Mouse (Mus musculus) MEL (cell line): ENCODE data around the gene Nasp.
A peak's percentile ranks its signal among the peaks of the same experiment; 100 is the strongest.

Experiments
- CTCF ChIP-seq, 3 experiments: IDR thresholded peaks in 2 of 3; conservative IDR thresholded peaks in 1 of 3; 2 replicates each; pipeline ENCODE4 v1.5.1; 2011 to 2012; ENCODE audit warnings: low read length in 3 of 3, low read depth in 2 of 3, mild to moderate bottlenecking in 2 of 3, improper control_type of control experiment in 1 of 3, inconsistent platforms in 1 of 3, mixed read lengths in 1 of 3, moderate library complexity in 1 of 3; ENCODE audit not compliant: control insufficient read depth in 1 of 3, insufficient read depth in 1 of 3, poor library complexity in 1 of 3, severe bottlenecking in 1 of 3
- ETS1 ChIP-seq: IDR thresholded peaks from 2 replicates; pipeline ENCODE4 v1.6.1; 2012; ENCODE audit warnings: low read depth, mild to moderate bottlenecking, inconsistent platforms, low read length, improper control_type of control experiment, moderate library complexity
- MEF2A ChIP-seq: IDR thresholded peaks from 2 replicates; pipeline ENCODE4 v1.6.1; 2014; ENCODE audit warnings: low read depth, mild to moderate bottlenecking, inconsistent platforms, low read length, improper control_type of control experiment; ENCODE audit not compliant: poor library complexity, insufficient replicate concordance, severe bottlenecking; ENCODE audit errors: extremely low read depth
- MYC ChIP-seq: IDR thresholded peaks from 2 replicates; pipeline ENCODE4 v1.6.1; 2011; ENCODE audit warnings: low read depth, mild to moderate bottlenecking, low read length, improper control_type of control experiment, moderate library complexity
- NRF1 ChIP-seq: IDR thresholded peaks from 2 replicates; pipeline ENCODE4 v1.6.1; 2014; ENCODE audit warnings: low read depth, mild to moderate bottlenecking, inconsistent platforms, low read length, improper control_type of control experiment, moderate library complexity; ENCODE audit not compliant: poor library complexity, insufficient read depth, severe bottlenecking
- RCOR1 ChIP-seq: IDR thresholded peaks from 2 replicates; pipeline ENCODE4 v1.6.1; 2012; ENCODE audit warnings: low read depth, mild to moderate bottlenecking, inconsistent platforms, low read length, improper control_type of control experiment

DNA sequence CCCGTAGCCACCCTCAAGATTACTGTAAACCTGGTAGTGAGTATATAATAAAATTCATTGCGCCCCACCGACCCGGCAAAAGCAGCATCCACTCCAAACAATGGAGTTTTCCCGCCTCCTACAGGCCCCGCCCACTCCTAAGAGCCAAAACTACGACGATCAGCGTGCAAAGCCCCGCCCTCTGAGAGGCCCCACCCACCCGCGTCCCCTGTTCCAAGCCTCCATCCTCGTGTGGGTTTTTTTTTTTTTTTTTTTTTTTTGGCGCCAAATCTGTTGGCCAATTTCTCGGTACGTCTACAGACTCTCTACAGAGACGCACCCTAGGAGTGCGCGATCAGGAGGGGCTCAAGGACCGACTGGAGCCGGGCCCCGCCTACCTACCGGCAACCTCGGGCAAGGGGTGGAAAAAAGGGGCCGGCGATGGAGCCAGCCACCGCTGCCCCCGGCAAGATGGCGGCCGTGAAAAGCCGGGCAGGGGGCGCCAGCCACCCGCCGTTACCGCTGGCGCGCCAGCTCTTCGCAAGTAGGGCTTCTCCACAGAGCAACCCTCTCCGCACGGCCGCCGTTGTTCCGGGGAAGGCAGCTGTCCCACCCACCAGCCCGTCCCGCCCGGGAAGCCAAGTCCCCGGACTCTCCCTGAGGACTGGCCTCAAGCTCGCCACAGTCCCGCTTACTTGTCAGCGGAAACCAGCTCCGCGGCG, 933 bp downstream of the Nasp start:
- TF ChIP-seq NRF1: no peak
- TF ChIP-seq CTCF (IDR thresholded peaks at IDR 0.05 in 2 of 3, conservative IDR thresholded peaks at IDR 0.05 in 1 of 3; ENCODE audit: control insufficient read depth in 1 of 3, insufficient read depth in 1 of 3, low read depth in 2 of 3, low read length in 3 of 3, poor library complexity in 1 of 3, severe bottlenecking in 1 of 3): no peak
- TF ChIP-seq MYC: no peak
- no peak for TF ChIP-seq RCOR1
- no peak for TF ChIP-seq MEF2A
- 0 out of 2 replicates have a peak, but pooled peaks have one; percentile 15 for TF ChIP-seq ETS1
